Mouse (Mus musculus) bone marrow macrophage, adult 2 months (primary cell): ENCODE measurements at regions not wholly inside any gene's neighbourhood (a gene's known extent, or its start where the extent isn't known, plus 50 kb on each side); places are given as distances from the start of the nearest gene placed in this dataset.

ENCODE experiments used
- CTCF ChIP-seq: IDR thresholded peaks from 2 replicates; pipeline ENCODE4 v1.5.1; 2012; ENCODE audit warnings: low read depth, mild to moderate bottlenecking, low read length, moderate library complexity
- POLR2A ChIP-seq: IDR thresholded peaks from 2 replicates; pipeline ENCODE4 v1.6.1; 2012; ENCODE audit warnings: mild to moderate bottlenecking, low read depth, low read length, borderline replicate concordance

- TF ChIP-seq CTCF (no peak), POLR2A (no peak)
These were observed 979.5 kb upstream of the Car8 start for GRCm38 (mm10) chr4:9218380-9218779.
